Mouse (Mus musculus) G1E (cell line): ENCODE results near the gene Csf3.
"Not testable (repeated sequence)": the region's sequence is repeated elsewhere in the genome, so short reads cannot be mapped to it uniquely, and the experiment has no call there.

Experiments
- CTCF ChIP-seq: IDR thresholded peaks from 2 replicates; pipeline ENCODE4 v1.5.1; 2012; ENCODE audit warnings: low read depth, low read length, inconsistent platforms, mixed read lengths
- GATA1 ChIP-seq: IDR thresholded peaks from 2 replicates; pipeline ENCODE4 v1.6.1; 2012; ENCODE audit warnings: borderline replicate concordance, low read length, inconsistent platforms, mixed read lengths
- GATA2 ChIP-seq: IDR thresholded peaks from 2 replicates; pipeline ENCODE4 v1.6.1; 2012; ENCODE audit warnings: low read depth, low read length, inconsistent platforms, borderline replicate concordance
- POLR2AphosphoS5 ChIP-seq: IDR thresholded peaks from 2 replicates; pipeline ENCODE4 v1.6.1; 2012; ENCODE audit warnings: low read depth, low read length, inconsistent platforms; ENCODE audit not compliant: insufficient replicate concordance
- TAL1 ChIP-seq: conservative IDR thresholded peaks from 2 replicates; pipeline ENCODE4 v1.6.1; 2012; ENCODE audit warnings: low read depth, low read length, inconsistent platforms, mixed read lengths

DNA sequence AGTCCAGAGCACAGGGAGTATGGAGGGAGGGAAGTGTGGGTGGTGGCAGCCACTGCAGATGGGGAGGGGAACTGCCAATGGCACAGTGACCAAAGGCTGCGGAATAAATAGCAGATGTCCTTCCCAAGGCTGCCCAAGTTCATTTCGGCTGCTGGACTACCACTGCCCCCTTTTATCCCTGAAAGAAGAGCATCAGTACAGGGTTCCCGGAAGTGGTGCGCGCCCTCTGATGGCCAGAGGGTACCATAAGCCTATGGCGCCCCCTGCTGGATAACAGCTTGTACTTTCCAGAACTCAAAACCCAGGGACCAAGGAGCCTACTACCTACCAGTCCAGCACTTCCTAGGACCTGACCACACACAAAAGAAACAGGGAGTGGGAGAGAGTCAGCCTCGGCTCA lies 27.9 kb upstream of the Csf3 start:
- not testable (repeated sequence) for TF ChIP-seq CTCF, TAL1, GATA1, POLR2AphosphoS5, GATA2
